Mouse (Mus musculus) spleen, postnatal 36 days (tissue): ENCODE results near the gene Rfx7.
"Not testable (repeated sequence)": the region's sequence is repeated elsewhere in the genome, so short reads cannot be mapped to it uniquely, and the experiment has no call there.

Experiments used
- DNase-seq, 2 experiments: peaks; one replicate each; pipeline ENCODE4 v3.0.0; 2022; ENCODE audit warnings: low spot score in 2 of 2, mixed read lengths in 1 of 2

The Rfx7 gene

DNA sequence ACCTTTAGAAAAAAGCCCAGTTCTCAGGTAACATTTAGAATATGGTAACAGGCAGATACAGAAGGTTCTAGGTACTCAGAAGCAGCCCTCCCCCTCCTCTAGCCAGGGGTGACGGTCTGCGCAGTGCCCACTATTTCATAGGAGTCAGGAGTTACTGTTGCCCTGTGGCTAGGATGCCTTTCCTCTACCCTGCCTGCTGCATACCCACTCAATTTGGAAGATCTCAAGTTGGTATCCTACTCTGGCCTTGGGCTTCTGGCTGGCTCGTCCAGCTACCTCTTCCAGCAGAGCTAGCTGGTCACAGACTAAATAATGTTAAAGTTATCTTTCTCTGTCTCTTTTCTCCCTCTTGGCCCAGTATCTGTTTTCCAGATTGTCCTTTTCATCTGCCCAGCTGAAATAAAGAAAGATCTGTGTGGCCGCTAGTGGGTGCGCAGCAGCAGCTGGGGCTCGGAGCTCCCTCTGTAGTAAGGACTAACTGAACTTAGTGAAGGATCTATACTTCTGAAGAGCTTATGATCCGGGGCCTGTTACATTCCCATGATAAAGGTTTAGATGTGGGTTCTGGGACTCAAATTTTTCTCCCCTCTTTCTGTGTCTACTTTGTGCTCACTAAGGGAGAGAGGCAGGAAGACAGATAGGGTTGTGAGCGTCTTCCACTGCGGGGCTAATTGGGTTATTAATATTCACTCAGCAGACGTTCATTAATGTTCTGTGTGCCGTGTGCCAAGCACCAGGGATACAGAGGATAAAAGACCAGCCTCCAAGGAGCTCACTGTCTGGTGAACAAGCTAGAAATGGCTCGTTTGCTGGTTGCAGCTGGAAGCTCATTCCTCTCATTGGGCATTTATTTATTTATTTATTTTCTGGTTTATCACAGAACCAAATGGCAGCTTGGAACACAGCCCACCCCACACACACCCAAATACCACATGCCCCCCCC is 132.6 kb downstream of the Rfx7 start:
- no peak for DNase-seq

GRCm38 (mm10) chr9:72665517-72665916 is 133.5 kb downstream of the Rfx7 start:
- no peak for DNase-seq

DNA sequence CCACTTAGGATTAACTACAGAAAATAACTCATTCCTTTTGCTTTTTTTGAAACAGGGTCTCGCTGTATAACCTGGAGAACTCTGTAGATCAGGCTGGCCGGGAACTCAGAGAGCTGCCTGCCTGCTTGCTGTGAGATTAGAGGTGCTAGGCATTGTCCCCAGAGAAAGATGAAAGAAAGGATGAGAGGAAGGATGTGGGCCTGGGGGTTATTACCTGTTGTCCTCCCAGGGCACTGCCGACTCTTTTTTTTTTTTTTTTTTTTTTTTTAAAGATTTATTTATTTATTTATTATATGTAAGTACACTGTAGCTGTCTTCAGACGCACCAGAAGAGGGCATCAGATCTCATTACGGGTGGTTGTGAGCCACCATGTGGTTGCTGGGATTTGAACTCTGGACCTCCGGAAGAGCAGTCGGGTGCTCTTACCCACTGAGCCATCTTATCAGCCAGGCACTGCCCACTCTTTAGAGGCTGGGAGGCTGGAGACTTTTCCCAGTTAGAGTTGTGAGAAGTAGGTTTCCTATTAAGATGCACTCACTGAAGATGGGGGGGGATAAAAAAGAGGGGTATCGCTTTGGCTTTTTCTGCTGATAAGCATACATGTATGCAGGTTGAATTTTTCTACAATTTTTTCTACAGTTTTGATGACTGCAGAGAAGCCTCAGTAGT is 134.4 kb downstream of the Rfx7 start:
- DNase-seq, result not testable (repeated sequence)

DNA sequence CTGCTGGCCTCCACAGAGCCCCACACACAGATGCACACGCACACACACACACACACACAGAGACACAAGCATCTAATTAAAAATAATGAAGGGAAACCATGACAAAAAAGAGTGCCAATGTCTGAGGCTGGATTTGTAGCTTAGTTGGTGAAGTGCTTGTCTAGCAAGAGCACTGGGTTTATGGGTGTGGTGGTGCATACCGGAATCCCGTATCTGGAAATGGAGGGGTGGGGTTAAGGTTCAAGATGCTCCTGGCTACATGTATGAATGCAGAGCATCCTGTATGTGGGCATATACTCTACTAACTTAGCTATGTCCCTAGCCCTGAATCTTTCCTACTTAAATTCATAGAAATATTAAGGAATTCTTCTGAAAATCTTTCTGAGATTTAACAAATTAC is 135.1 kb downstream of the Rfx7 start:
- no peak for DNase-seq

GRCm38 (mm10) chr9:72669383-72669782 is 137.3 kb downstream of the Rfx7 start:
- DNase-seq, result no peak

GRCm38 (mm10) chr9:72672361-72672760 is 140.3 kb downstream of the Rfx7 start:
- DNase-seq, result peak; percentile 60 to 75
